Mouse (Mus musculus): ENCODE measurements at regions not wholly inside any gene's neighbourhood (a gene's known extent, or its start where the extent isn't known, plus 50 kb on each side); places are given as distances from the start of the nearest gene placed in this dataset.

DNA sequence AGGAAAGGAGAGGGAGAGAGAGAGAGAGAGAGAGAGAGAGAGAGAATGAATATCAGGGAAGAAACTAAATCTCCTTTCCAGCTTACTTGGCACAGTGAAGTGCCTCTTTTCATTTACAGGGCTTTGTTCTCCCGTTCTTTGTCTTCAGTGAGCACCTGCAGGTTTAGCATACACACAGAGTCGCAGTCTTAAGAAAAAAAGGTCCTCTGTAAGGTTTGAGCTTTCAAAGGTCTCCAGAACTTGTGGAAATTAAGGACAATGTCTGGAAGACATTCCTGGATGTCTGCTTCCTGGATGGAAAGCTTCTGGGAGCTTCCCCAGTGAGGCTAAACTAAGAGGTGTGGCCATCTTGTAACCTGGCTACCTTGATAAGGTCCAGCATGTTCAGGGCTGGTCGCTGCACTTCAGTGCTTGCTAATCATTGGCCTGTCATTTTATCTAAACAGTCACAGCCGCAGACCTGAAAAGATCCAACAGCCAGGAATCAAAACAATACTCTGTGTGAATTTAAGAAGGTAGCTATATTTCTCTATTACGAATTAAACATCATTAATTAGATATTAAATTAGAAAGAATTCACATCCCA is 113.1 kb upstream of the Ralgapa2 start:
- no peak for DNase-seq (ENCODE audit: low read depth)

DNA sequence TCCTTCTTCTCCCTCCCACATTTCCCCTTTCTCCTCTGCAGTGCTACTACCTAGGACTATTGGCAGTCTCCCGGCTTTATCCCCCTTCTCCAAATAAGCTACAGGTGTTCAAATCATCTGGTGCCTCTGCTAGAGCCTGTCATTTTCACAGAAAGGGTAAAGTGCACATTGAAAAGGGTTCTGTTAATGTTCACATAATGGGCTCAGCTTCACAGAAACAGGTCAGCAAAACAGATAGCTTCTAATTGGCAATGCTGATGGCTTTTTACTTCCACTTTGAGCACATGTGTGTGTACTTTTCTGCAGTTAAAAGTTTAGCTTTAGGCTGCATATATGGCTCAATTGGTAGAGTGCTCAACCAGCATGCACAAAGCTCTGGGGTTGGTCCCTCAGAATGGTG is 114.4 kb upstream of the Ralgapa2 start:
- DNase-seq (ENCODE audit: low read depth): no peak

DNA sequence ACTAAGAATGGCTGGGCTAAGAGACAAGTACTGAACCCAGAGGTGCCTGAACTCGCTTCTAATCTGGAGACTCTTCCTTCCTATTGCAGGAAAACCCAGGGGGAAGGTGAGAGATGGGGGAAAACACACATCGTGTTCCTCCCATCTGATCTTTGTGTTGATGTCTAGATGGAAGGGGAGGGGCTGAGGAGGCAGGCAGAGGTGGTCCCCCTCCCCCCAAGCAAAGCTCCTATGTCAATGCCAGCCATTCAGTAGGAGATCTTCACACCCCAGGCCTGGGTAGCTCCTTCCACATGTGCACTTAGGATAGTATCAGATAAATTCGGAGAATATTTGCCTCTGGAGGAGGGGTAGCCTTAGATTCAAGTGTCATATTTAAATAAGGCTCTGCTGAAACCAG is 118.0 kb upstream of the Ralgapa2 start:
- DNase-seq (ENCODE audit: low read depth): no peak

DNA sequence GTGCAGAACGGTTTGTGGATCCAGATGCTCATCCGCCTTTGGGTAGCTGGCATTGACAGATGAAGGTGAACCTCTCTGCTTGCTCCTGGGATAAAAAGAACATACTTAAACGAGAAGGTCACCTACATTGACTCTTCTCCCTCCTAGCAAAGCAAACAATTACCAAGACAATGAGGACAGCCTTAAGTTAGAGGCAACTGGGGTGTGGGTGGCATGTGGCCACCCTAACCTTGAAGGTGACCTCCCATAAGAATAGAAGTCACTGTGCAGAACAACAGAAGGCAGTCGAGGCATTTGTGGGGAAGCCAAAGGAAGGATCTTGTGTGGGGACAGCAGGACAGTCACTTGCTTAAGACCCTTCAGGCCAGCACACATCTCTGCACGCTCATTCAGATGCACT is 119.0 kb upstream of the Ralgapa2 start:
- DNase-seq (ENCODE audit: low read depth): no peak

DNA sequence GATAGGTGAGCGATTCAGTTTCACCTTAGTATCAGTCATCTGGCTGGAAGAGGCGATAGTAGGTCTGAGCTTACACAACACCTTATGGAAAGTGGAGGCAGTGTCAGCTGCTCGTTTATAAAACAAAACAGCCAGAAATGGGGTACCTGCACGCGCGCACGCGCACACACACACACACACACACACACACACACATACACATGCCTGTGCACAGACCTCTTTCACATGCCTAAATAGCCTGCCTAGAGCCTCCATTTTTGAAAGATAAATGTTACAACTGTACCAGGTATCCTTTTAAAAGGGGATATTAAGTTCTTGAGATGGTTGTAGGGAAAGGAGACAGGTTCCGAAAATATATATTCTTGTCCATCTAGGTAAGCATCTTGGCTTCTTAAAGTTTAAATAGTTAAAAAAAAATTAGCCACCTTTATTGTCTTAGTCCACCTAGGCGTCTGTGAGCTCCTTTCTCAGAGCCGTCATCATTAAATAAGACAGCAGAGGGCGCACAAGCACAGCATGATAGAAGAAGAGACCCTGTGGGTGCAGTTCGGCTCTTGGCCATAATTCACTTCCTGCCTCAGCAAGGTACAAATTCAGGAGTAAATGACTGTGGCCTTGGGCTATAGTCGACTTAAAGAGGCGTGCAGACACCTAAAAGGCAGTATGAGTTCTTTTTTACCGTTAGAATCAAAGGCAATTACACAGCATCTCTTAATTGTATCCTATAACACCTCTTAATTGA is 121.4 kb upstream of the Ralgapa2 start:
- peak; percentile 20 for DNase-seq (ENCODE audit: low read depth)

DNA sequence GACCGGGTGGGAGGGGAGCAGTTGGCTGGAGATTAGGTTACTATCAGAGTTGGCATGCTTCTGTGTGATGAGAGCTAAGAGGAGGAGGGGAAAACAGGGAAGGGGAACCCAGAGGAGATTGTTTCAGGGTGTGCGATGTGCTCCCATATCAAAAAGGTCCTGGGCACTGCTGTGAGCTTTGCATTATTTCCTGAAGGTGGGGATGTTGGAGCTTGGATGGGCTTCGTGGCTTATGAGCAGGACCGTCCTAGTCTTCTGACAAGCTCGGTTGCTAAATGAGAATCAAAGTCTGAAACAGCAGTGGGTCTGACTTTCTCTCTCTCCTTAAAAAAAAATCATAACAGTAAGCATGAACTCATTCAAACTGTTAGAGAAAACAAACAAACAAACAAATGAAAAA is 125.4 kb upstream of the Ralgapa2 start:
- DNase-seq (ENCODE audit: low read depth): no peak

DNA sequence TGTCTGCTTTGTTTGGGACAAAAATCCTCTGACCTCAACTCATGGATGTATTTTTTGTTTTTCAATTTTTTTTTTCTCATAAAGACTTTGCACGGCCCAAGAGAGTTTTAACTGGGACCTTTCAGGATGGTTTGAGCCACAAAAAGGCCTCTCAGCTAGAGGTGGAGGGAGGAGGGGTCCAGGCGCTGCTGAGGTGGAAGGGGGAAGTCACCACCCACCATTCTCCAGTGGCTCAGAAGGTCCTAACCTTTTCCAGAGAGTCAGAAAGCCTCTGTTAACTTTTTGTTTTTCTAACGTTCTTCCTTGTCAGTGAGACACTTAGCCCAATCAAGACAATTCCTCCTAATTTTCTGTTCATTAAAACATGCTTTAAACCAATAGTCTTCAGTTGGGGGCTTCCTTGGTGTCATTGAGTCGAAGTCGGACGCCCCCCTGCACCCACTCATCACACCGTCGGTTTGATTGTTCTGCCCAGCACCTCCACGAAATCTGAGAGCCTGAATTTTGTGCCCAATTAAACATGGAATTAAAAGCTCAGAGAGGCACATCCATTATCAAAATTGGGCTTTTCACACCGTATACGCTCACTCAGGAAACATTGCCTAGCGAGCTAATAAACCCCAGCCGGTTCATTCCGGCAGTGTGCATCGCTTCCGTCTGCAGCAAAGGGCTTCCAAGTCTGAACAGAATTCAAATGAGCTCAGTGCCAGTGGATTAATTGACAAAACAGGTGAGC is 134.3 kb upstream of the Ralgapa2 start:
- no peak for DNase-seq (ENCODE audit: low read depth)

DNA sequence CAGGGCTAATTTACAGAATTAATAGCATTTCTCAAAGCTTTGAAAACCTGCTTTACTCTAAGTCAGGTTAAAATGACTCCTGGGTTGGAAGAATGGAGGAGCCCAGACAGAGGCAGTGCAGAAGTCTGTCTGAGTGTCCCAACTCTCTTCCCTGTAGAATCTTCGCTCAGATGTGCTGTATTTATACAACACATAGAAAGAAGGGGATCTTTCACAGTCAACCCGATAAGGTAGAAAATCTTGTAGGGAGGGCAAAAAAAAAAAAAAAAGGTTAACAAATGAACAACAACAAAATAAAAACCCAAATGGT is 134.8 kb upstream of the Ralgapa2 start:
- no peak for DNase-seq (ENCODE audit: low read depth)

DNA sequence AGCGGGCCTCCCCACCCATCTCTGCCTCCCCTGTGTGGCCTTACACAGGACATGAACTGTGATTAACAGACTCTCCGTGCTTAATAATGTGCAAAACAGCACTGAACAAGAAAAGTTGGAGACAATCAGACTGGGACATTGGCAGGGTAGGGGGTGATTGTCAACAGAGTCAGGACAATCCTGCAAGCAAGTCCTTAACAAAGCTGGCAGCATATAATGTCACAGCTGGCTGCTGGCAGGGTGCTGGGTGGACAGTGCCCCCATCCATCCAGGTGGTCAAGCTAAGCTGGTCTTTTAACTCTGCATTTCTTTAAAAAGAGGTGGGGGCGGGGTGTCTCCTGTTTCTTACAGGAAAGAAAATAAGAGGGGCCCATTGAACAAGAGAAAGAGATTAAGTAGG is 149.2 kb upstream of the Ralgapa2 start:
- DNase-seq (ENCODE audit: low read depth): no peak

DNA sequence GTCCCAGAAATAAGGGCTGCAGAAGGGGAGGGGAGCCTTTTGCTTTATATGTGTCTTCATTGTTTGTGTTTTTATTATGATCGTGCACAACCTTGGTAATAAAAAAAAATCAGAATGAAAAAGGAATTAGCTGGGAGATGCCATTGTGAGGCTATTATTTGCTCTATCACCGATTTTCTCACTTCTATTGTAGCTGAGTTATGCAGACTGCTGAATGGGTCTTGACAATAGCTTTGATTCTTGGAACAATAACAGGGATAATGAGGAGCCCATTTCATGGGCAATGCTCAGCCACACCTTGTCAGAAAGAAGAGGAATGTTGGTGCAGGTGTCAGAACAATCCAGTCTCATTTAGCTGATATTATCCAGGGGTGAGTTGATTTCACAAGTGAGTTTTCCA is 160.6 kb upstream of the Ralgapa2 start:
- no peak for DNase-seq (ENCODE audit: low read depth)

DNA sequence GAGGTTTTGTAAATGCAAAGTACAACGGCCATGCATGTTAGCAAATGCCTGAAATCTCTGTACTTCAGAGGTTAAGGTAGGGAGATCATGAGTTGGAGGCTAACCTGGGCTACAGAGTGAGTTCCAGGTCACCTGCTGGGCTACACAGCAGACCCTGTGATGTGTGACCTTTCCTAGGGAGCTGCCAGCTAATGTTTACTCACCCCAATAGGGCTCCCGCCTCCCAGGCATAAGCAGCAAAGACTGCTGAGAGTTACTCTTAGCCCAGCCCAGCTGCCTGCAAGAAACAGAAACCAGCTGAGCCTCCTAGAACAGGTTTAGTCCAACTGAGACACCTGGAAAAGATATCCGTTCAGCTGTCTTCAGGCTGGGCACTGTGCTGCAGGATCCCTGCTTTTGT is 169.8 kb upstream of the Ralgapa2 start:
- no peak for DNase-seq (ENCODE audit: low read depth)

DNA sequence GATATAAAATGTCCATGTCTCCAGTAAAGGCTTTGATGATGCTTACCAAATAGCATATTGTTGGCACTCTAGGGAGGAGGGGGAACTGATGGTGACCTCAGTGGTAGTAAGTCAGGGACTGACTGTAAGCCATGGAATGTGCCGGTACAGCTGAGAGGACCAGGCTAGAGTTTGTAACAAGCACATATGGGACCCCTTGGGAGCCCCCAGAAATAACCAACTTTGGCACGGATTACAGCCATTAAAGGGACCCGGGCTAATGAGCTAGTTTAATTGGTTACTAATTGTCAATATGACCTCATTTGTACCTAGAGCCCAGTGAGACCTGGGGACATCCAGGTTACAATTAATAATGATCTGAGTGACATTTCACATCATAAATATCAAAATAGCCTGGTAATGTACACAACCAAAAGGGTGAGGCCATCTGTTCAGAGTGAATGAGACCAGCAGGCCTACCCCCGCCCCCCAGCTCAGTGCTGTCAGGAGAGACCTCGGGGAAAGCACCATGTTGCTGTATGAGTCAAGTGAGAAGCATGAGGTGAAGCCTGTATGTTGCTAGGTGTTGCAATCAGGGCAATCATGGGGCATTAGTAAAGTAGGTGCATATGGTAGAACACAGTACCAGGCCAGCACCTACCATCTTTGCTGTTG is 169.7 kb upstream of the Kiz start:
- DNase-seq (ENCODE audit: low read depth): no peak

DNA sequence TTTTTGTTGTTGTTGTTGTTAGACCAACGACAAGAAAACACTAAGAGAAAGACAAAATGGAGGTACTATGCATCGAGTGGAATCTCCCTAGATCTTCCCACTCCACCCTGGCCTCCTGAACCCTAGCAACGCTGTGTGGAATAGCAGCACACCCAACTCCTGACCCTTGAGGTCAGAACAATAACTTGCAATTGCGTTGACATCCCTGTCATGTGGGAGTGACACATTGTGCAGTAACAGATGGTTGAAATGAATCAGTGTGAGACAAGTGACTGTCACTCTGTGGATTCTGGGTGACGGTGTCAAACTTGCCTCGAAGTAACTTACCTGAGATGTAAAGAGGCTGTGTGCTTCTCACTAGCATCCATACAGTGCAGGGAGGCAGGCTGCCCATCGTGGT is 167.1 kb upstream of the Kiz start:
- no peak for DNase-seq (ENCODE audit: low read depth)

DNA sequence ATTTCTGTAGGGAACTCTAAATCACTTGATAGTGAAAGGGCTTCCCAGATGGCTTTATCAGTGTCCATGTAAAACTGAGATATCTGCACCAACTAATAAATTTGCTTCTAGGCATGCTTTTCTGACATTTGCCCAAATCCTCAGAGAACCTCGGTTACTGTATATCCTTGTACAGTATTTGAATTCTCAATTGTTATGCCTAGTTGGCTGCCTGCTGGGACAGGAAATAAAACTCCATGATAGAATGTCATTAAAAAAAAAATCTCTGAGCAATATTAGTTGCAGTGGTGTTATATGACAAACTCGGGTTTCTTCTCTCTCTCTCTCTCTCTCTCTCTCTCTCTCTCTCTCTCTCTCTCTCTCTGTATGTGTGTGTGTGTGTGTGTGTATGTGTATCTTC is 162.2 kb upstream of the Kiz start:
- DNase-seq (ENCODE audit: low read depth): no peak

DNA sequence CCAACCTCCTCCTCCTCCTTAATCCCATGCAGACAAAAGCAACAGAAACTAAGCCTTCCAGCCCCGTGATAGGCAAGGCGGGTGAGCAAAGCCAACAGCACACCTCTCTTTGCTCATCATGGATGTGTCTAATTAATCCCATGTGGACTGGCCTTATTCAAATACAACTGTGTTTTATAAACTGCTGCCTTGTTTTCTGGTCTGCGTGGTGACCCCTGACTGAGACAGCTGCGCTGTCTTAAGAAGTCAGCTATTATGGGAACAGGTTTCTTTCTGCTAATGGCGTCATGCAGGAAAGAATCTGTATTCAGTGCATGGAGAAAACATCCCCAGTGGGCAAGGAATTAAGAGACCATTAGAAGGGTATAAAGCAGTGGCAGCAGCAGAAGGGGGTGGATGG is 161.6 kb upstream of the Kiz start:
- no peak for DNase-seq (ENCODE audit: low read depth)

DNA sequence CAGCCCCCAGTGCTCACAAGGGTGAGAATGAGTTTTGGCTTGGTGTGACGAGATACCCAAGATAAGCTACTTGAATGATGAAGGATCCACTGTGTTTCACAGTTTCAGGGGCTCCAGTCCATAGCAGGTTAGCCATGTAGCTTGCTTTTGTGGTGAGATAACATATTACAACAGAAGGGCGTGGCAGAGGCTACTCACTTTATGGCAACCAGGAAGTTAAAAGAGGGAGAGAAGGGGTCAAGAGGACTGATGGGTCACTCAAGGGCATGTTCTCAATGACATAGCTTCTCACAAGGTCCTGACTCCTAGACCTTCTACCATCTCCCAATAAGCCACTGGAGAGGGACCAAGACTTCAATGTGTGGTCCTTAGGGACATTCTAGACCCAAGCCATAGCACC is 159.4 kb upstream of the Kiz start:
- no peak for DNase-seq (ENCODE audit: low read depth)

DNA sequence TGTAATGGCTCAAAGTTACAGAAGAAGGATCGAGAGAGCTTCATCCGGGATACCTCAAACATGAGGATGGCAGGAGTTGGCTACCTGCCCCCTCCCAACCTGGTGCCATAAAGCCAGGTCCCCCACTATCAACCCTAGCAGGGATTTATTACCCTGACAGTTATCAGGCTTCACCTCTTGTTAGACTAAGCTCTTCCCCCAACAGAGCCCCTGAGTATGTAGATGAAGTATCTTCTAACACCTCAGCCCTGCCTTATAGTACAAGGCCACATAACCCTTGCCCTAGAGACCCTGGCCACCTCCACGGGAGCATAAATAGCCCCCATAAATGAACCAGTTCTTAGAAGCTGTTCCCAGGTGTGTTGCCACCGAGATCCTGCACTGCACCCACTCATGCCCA is 158.9 kb upstream of the Kiz start:
- DNase-seq (ENCODE audit: low read depth): no peak

DNA sequence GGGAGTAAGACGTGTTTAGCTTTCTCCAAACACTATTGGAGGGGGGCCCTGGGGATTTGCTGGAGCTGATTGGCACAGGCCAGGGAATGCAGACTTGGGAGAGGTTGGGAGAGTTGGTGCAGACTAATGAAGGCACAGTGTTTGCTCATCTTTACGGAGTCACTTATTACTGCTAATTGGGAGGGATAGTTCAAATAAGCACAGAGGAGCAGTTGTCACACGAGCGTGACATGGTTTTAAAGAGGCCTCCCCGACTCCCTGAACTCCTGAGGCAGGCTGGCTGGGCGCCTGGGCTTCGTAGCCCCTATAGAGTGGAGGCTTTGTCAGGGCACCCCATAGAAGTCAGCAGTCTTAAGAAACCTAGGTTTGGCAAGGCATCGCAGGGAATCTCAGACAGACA is 145.0 kb upstream of the Kiz start:
- DNase-seq (ENCODE audit: low read depth): no peak

DNA sequence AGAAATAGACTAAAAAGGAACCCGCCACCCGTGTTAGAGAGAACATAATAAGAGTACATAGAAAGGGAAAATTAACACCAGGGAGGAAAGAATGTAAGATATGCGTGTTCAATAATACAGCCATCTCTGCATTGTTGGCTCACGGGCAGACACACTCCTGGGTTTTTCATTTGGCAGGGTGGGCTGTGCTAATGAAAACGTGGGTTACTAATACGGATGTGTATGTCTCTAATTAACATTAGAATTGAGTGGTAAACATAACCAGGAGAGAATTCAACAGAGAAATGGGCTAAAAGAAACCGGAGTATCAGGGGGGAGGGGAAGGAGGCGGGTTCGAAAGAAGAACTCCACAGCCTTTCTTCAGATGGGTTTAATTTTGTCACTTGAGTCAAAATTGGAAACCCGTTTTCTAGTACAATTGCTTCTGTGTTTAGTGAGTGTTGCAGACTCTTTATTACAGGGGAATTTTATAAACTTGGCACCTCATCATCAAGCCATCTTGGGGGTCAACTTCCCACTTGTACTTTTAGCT is 134.4 kb upstream of the Kiz start:
- no peak for DNase-seq (ENCODE audit: low read depth)

DNA sequence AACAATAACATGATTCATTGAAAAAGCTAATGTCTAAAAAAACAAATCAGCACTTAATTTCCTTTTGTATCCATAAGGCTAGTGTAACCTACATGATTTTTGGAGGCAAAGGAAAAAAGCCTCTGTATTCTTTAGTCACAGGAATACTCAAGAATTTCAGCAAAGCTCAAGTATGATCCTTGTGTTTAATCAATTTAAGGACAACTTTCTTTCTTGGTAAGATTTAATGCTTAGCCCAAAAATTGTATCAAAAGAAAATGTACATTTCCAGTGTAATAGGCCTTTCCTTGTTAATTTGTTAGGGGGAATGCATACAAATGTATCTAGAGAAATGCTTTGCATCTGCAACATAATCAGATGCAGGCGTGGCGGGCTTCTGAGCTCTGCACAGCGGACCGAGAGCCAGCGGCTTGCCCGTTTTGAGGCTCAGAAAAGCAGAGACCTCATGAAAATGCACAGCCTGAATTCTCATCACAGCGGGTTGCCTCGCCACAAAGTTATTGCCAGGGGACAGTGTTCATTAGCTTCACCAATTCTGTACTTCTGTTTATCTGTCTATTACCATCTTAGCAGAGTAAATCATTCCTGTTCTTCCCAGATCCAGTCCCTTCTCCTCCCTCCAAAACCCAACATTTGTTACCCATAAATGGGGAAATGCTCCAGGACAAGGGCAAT is 133.2 kb upstream of the Kiz start:
- no peak for DNase-seq (ENCODE audit: low read depth)

DNA sequence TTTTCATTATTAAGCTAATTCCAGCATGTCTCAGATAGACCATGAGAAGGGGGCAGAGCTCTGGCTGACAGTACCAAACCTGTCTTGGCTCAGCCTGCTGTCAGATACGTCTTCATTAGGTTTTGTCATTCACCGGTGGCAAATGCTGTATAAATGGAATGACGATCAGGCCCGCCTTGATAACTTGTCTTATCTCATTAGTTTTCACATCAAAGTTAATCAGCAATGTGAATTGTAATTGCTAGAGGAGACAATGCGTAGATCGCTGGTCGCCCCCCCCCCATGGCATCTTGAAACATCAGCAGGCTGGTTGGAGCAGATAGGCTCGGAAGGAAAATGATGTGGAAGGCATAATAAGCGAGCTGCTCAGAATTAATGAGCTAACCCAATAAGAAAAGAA is 132.5 kb upstream of the Kiz start:
- DNase-seq (ENCODE audit: low read depth): no peak

DNA sequence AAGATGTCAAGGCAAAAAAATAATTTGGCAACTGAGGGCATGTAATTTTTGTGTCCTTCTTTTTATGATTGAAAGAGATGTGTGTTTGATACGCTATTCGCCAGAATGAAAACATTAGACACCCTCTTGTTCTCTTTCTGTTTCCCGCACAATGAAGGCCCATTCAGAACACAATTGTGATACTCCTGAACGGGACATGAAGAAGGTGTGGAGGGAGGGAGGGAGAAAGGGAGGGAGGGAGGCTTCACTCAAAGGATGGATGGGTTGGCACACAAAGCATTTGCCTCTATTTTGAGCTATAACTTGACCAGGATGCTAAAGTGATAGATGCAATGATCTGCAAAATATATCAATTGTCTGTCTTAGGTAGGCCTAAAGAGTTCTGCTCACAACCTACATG is 132.0 kb upstream of the Kiz start:
- DNase-seq (ENCODE audit: low read depth): no peak

Measured in fibroblast of lung, adult 2 months (primary cell).